Mouse (Mus musculus): ENCODE results near the gene Sltm. TPM values are rescaled to one million over a fixed set of nuclear protein-coding genes. Genes with fewer than 3 reads are reported as not detected.

Sltm gene
- polyA plus RNA-seq, 1 experiment from 2014 or later: 63.2 TPM

GRCm38 (mm10) chr9:70602186-70602845 lies 59.8 kb downstream of the Sltm start:
- H3K9me3 ChIP-seq (replicated peaks; ENCODE audit: control insufficient read depth, low read length, poor library complexity, severe bottlenecking): no peaks in the 10 kb centered on the region
- H3K27ac ChIP-seq (ENCODE audit: low read length): no peak overlapping the region
- ATAC-seq: no peak
- no peaks in the 10 kb centered on the region for H3K4me1 ChIP-seq (ENCODE audit: control insufficient read depth, insufficient read depth, low read length)
- H3K9ac ChIP-seq (ENCODE audit: low read depth, low read length): no peak overlapping the region
- H3K4me3 ChIP-seq (ENCODE audit: low read depth, low read length): no peak overlapping the region
- peaks cover 6% of the 10 kb centered on the region for H3K36me3 ChIP-seq (ENCODE audit: control insufficient read depth, insufficient read depth, low read length)
- H3K4me2 ChIP-seq (ENCODE audit: low read length): no peak overlapping the region
- 100% methylated on average over 1 of the region's 1 CpGs for WGBS
- no peaks in the 10 kb centered on the region for H3K27me3 ChIP-seq (ENCODE audit: control insufficient read depth, insufficient read depth, low read depth, low read length)

GRCm38 (mm10) chr9:70611026-70611673 lies 68.6 kb downstream of the Sltm start:
- Histone ChIP-seq H3K4me2 (ENCODE audit: low read length) (no peak overlapping the region), H3K4me3 (ENCODE audit: low read depth, low read length) (no peak overlapping the region), H3K9ac (ENCODE audit: low read depth, low read length) (no peak overlapping the region), H3K4me1 (ENCODE audit: control insufficient read depth, insufficient read depth, low read length) (no peaks in the 10 kb centered on the region), H3K36me3 (ENCODE audit: control insufficient read depth, insufficient read depth, low read length) (peaks cover 10% of the 10 kb centered on the region), H3K9me3 (replicated peaks; ENCODE audit: control insufficient read depth, low read length, poor library complexity, severe bottlenecking) (no peaks in the 10 kb centered on the region), H3K27me3 (ENCODE audit: control insufficient read depth, insufficient read depth, low read depth, low read length) (no peaks in the 10 kb centered on the region), H3K27ac (ENCODE audit: low read length) (no peak overlapping the region)
- ATAC-seq: no peak
- WGBS: 66% methylated on average over 3 of the region's 3 CpGs

GRCm38 (mm10) chr9:70629711-70630110 lies 87.2 kb downstream of the Sltm start:
- Histone ChIP-seq H3K4me1 (ENCODE audit: control insufficient read depth, insufficient read depth, low read length) (no peaks in the 10 kb centered on the region), H3K4me2 (ENCODE audit: low read length) (no peak overlapping the region), H3K9me3 (replicated peaks; ENCODE audit: control insufficient read depth, low read length, poor library complexity, severe bottlenecking) (no peaks in the 10 kb centered on the region), H3K36me3 (ENCODE audit: control insufficient read depth, insufficient read depth, low read length) (peaks cover 3% of the 10 kb centered on the region; the same call in 1 of the 2 replicates), H3K9ac (ENCODE audit: low read depth, low read length) (no peak overlapping the region), H3K4me3 (ENCODE audit: low read depth, low read length) (no peak overlapping the region), H3K27me3 (ENCODE audit: control insufficient read depth, insufficient read depth, low read depth, low read length) (no peaks in the 10 kb centered on the region), H3K27ac (ENCODE audit: low read length) (no peak overlapping the region)
- WGBS: 74% methylated on average over 2 of the region's 2 CpGs
- ATAC-seq: no peak

GRCm38 (mm10) chr9:70631665-70632064 lies 89.1 kb downstream of the Sltm start:
- 27% methylated on average over 5 of the region's 5 CpGs for WGBS
- H3K4me2 ChIP-seq (ENCODE audit: low read length): no peak overlapping the region
- no peak overlapping the region for H3K4me3 ChIP-seq (ENCODE audit: low read depth, low read length)
- H3K9me3 ChIP-seq (replicated peaks; ENCODE audit: control insufficient read depth, low read length, poor library complexity, severe bottlenecking): no peaks in the 10 kb centered on the region
- no peak overlapping the region for H3K27ac ChIP-seq (ENCODE audit: low read length)
- H3K36me3 ChIP-seq (ENCODE audit: control insufficient read depth, insufficient read depth, low read length): no peaks in the 10 kb centered on the region
- H3K9ac ChIP-seq (ENCODE audit: low read depth, low read length): no peak overlapping the region
- no peaks in the 10 kb centered on the region for H3K4me1 ChIP-seq (ENCODE audit: control insufficient read depth, insufficient read depth, low read length)
- no peak for ATAC-seq
- H3K27me3 ChIP-seq (ENCODE audit: control insufficient read depth, insufficient read depth, low read depth, low read length): no peaks in the 10 kb centered on the region

GRCm38 (mm10) chr9:70636748-70637147 lies 94.2 kb downstream of the Sltm start:
- Histone ChIP-seq H3K9ac (ENCODE audit: low read depth, low read length) (no peak overlapping the region), H3K9me3 (replicated peaks; ENCODE audit: control insufficient read depth, low read length, poor library complexity, severe bottlenecking) (no peaks in the 10 kb centered on the region), H3K27ac (ENCODE audit: low read length) (no peak overlapping the region), H3K36me3 (ENCODE audit: control insufficient read depth, insufficient read depth, low read length) (peaks cover 4% of the 10 kb centered on the region; the same call in 1 of the 2 replicates), H3K27me3 (ENCODE audit: control insufficient read depth, insufficient read depth, low read depth, low read length) (no peaks in the 10 kb centered on the region), H3K4me1 (ENCODE audit: control insufficient read depth, insufficient read depth, low read length) (no peaks in the 10 kb centered on the region), H3K4me3 (ENCODE audit: low read depth, low read length) (no peak overlapping the region), H3K4me2 (ENCODE audit: low read length) (no peak overlapping the region)
- WGBS: 88% methylated on average over 2 of the region's 2 CpGs
- ATAC-seq: no peak

Other genes with a start within 250 kb of the Sltm start
- gene Ccnb2, start 121.2 kb upstream of the Sltm start, polyA plus RNA-seq (2015; fragmentation: Nextera tagmentation; extraction: Ambion mirVana): 14.8 and 20.3 TPM in 2 replicates
- gene Rnf111, start 39.0 kb upstream of the Sltm start, polyA plus RNA-seq (2015; fragmentation: Nextera tagmentation; extraction: Ambion mirVana): 28.9 and 32.7 TPM in 2 replicates
- gene Gm10642, start 113.5 kb downstream of the Sltm start, polyA plus RNA-seq (2015; fragmentation: Nextera tagmentation; extraction: Ambion mirVana): 0.21 and 0.25 TPM in 2 replicates
- gene Mindy2, start 114.4 kb downstream of the Sltm start, polyA plus RNA-seq (2015; fragmentation: Nextera tagmentation; extraction: Ambion mirVana): 20.1 and 21.2 TPM in 2 replicates
- gene Adam10, start 136.2 kb downstream of the Sltm start, polyA plus RNA-seq (2015; fragmentation: Nextera tagmentation; extraction: Ambion mirVana): 53.6 and 60.8 TPM in 2 replicates